Mouse (Mus musculus) bone marrow, adult 2 months (tissue): ENCODE data around the gene Mertk.

Source experiments
- CTCF ChIP-seq: fragments of 200-500 bp; IDR thresholded peaks from 2 replicates; pipeline ENCODE4 v1.5.1; 2011; ENCODE audit warnings: low read length, control low read depth; ENCODE audit not compliant: control insufficient read depth, insufficient read depth
- POLR2A ChIP-seq: fragments of 200-500 bp; IDR thresholded peaks from 2 replicates; pipeline ENCODE4 v1.6.1; 2011; ENCODE audit warnings: low read depth, mild to moderate bottlenecking, control low read depth, low read length, borderline replicate concordance; ENCODE audit not compliant: control insufficient read depth

DNA sequence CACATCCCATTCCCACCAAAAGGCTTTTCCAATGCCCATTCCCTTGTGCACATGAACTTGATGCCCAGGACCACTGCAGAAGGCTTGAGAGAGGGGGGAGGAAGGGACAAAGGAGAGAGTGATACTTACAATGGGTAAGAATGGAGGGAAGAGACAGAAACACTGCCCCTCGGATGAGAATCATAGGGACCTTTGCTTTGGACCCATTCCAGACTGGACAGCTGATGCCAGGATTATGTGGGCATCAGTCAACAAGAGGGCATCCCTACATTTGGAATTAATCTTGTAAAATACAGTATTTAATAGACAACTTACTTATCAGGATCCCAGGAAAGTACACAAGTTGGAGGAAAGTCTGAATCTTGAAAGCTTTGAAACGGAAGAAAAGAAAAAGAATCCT lies 38.3 kb downstream of the Mertk start:
- TF ChIP-seq POLR2A: no peak
- TF ChIP-seq CTCF: no peak
